Mouse (Mus musculus) liver, embryonic 12.5 days (tissue): Measurements from ENCODE around the gene Saa2. TPM values are rescaled to one million over a fixed set of nuclear protein-coding genes. Genes with fewer than 3 reads are reported as not detected.

Experiments
- ATAC-seq: fragments of 200-750 bp; cut with Nextera tagmentation; 2 replicates; pipeline ENCODE4 v1.8.0; 2017; ENCODE audit warnings: moderate number of reproducible peaks, mild to moderate bottlenecking, moderate library complexity
- H3K27ac ChIP-seq: fragments of 300-500 bp; sonication (generic); 2 replicates; pipeline ENCODE4 v1.5.1; 2016; ENCODE audit warnings: mild to moderate bottlenecking
- H3K27me3 ChIP-seq: fragments of 300-500 bp; sonication (generic); replicated peaks from 2 replicates; pipeline ENCODE4 v1.6.1; 2016; ENCODE audit warnings: mild to moderate bottlenecking, moderate library complexity
- H3K36me3 ChIP-seq: fragments of 300-500 bp; sonication (generic); 2 replicates; pipeline ENCODE4 v1.6.1; 2016; ENCODE audit warnings: mild to moderate bottlenecking, moderate library complexity
- H3K4me1 ChIP-seq: fragments of 300-500 bp; sonication (generic); 2 replicates; pipeline ENCODE4 v1.6.1; 2016
- H3K4me2 ChIP-seq: fragments of 300-500 bp; sonication (generic); 2 replicates; pipeline ENCODE4 v1.6.1; 2016; ENCODE audit warnings: mild to moderate bottlenecking, moderate library complexity
- H3K4me3 ChIP-seq: fragments of 300-500 bp; sonication (generic); 2 replicates; pipeline ENCODE4 v1.5.1; 2016; ENCODE audit warnings: mild to moderate bottlenecking, moderate library complexity
- H3K9ac ChIP-seq: fragments of 300-500 bp; sonication (generic); 2 replicates; pipeline ENCODE4 v1.6.1; 2016; ENCODE audit warnings: mild to moderate bottlenecking, moderate library complexity
- H3K9me3 ChIP-seq: fragments of 300-500 bp; sonication (generic); replicated peaks from 2 replicates; pipeline ENCODE4 v1.6.1; 2016; ENCODE audit warnings: mild to moderate bottlenecking, moderate library complexity
- WGBS: fragments of 180-500 bp; shearing (Covaris S2); methylation state at CpG from one replicate; pipeline ENCODE4 v1.1.7; 2016; ENCODE audit not compliant: insufficient replicate concordance; 5-methylcytosine and 5-hydroxymethylcytosine counted together
- polyA plus RNA-seq: library from polyadenylated mRNA; unstranded; fragments of >200 nt; fragmentation: Nextera tagmentation; extraction: Ambion mirVana; gene quantifications from 2 replicates; pipeline ENCODE4 v1.2.1, GENCODE M21; 2016

The Saa2 gene
- polyA plus RNA-seq, result not detected in 2 replicates

DNA sequence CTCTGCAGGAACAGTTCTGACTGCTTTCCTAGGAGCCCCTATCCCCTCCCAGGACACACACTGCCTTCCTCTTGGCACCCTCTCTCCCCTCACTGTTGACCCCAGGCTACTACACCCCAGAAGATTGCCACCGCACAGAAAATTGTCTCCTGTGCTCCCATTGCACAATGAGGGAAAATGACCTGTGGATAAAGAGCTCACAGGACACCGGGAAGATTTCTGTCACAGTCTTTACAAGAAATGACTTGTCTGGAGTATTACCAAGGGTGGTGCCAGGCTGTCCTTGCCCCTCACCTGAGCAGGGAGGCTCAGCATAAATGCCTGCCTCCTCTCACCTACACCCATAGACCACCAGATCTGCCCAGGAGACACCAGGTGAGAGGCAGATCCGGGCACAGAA, at the start of gene Saa2:
Gene Saa2, plus strand, starts transcription at position 301 of the 400 bp plus-strand sequence.
- no peak within 1 kb of the TSS for H3K4me3 ChIP-seq
- H3K27ac ChIP-seq, result no peak within 1 kb of the TSS
- H3K4me2 ChIP-seq, result no peak within 1 kb of the TSS
- H3K9me3 ChIP-seq, result no peaks in the 10 kb centered on the region
- ATAC-seq, result no peak
- no peak within 1 kb of the TSS for H3K9ac ChIP-seq
- no peaks in the 10 kb centered on the region for H3K4me1 ChIP-seq
- no peaks in the 10 kb centered on the region for H3K36me3 ChIP-seq
- H3K27me3 ChIP-seq, result no peaks in the 10 kb centered on the region
- WGBS, result 58% methylated on average over 3 of the region's 3 CpGs

DNA sequence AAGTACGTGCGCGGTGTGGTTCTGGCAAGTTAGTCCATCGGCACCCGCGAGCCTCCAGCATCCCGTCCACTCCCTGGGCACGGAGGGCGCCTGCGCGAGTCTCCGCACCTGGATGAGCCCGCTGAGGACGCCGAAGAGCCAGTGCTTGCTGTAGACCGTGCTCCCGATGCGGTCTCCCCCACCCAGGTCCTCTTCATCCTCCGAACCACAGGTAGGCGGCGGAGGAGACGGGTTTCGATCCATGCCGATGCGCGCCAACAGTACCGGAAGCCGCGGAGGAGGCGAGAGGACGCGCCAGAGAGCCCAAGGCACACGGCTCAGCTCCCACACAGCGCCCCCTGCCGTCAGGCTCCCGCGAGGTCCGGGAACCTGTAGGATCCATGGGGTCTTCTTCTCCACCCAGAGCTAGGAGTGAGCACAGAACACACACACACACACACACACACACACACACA, 41.2 kb upstream of the Saa2 start, which contains the start of gene Saal1:
Gene Saal1, minus strand, starts transcription at position 291 of the 455 bp plus-strand sequence.
- peaks cover 19% of the 10 kb centered on the region for H3K4me1 ChIP-seq
- WGBS, result under 1% methylated on average over 38 of the region's 38 CpGs
- H3K9me3 ChIP-seq, result no peaks in the 10 kb centered on the region
- peak within 1 kb of the TSS; percentile 90 for H3K4me3 ChIP-seq
- H3K27me3 ChIP-seq, result no peaks in the 10 kb centered on the region
- peak; percentile 91 for ATAC-seq
- peak within 1 kb of the TSS; percentile 69 for H3K4me2 ChIP-seq
- peak within 1 kb of the TSS; percentile 79 for H3K27ac ChIP-seq
- H3K36me3 ChIP-seq, result peaks cover 35% of the 10 kb centered on the region
- H3K9ac ChIP-seq, result peak within 1 kb of the TSS; percentile 83

DNA sequence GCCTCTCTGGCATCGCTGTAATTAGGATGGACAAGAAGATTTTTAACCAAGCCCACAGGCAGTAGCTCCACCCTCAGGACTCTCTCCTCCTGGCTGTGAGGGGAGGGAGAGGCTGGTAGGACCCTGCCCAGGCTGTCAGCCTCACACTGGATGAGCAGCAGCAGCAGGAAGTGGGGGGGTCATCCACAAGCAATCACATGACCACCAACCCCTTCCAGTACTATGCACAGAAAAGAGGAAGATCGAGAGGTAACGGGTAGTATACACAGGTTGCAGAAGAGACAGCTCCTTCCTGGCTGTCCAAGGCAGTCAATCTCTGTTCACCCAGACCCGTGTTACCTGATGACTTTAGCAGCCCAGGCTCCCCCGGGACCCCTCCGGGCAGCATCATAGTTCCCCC, 39.3 kb upstream of the Saa2 start:
- Histone ChIP-seq H3K27ac (no peak overlapping the region), H3K9ac (no peak overlapping the region), H3K4me1 (peaks cover 15% of the 10 kb centered on the region), H3K27me3 (no peaks in the 10 kb centered on the region), H3K36me3 (peaks cover 17% of the 10 kb centered on the region), H3K4me2 (no peak overlapping the region), H3K4me3 (no peak overlapping the region), H3K9me3 (no peaks in the 10 kb centered on the region)
- no peak for ATAC-seq
- WGBS, result 23% methylated on average over 6 of the region's 6 CpGs

DNA sequence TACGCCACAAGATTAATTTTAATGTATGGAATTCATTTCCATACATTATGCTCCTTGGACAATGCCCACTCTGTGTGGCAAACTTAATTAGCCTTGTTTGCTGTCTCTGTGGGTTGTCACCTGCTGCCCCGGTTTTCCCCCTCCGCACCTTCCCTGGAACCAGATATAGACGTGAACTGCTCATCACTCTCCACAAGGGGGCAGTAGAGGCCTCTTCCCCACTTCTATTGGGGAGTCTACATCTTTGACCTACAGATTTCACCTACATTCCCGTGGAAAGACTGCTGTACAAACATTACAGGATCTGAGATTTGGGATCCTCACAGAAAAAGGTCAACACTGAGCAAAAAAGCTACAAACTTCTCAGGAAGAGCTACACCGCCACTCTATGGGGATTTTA, 37.1 kb upstream of the Saa2 start:
- ATAC-seq, result no peak
- H3K4me2 ChIP-seq, result no peak overlapping the region
- H3K27me3 ChIP-seq, result peaks cover 9% of the 10 kb centered on the region; the same call in 1 of the 2 replicates
- 22% methylated on average over 6 of the region's 6 CpGs for WGBS
- H3K4me3 ChIP-seq, result no peak overlapping the region
- H3K36me3 ChIP-seq, result no peaks in the 10 kb centered on the region
- no peak overlapping the region for H3K9ac ChIP-seq
- H3K27ac ChIP-seq, result no peak overlapping the region
- no peaks in the 10 kb centered on the region for H3K9me3 ChIP-seq
- peaks cover 9% of the 10 kb centered on the region for H3K4me1 ChIP-seq

DNA sequence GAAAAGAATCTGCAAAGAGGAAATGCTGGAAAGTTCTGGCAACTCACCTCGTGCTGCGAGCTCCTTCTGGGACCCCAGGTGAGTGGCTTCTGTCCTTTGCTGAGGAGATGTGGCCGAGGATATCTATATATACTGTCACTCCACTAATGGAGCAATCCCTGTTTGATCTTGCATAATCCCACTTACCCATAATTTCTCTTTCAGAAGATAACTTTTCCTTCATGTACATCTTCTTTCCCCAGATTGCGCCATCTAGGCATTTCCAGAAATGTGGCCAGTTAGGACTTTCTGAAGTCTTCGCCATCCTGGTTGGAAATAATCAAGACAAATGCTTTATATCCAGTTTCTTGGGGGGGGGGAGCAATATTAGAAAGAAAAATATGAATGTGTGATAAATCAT, 36.0 kb upstream of the Saa2 start, which contains the start of gene Saa3:
Gene Saa3, minus strand, starts transcription at position 101 of the 400 bp plus-strand sequence.
- WGBS, result 73% methylated on average over 5 of the region's 5 CpGs

DNA sequence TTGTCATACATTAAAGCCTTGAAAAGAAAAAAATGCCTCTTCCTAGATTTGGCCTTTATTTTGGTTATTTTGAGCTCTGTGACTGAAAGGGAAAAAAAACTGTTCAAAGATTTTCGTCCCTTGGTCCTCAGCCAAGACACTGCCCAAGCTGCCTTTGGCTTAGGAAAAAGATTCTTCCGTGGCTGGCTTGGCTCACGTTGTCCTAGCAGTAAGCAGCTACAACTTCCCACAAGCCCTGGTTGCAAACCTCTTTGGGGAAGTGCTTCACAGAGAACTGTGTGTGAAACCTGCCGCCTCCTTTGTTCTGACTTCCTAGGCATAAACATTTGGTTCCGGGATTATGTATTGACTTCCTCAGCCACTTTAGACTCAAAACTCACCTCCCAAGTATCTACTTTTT, 34.7 kb upstream of the Saa2 start:
- 25% methylated on average over 5 of the region's 5 CpGs for WGBS
- H3K4me1 ChIP-seq, result peaks cover 10% of the 10 kb centered on the region; the same call in 1 of the 2 replicates
- H3K9ac ChIP-seq, result no peak overlapping the region
- no peak overlapping the region for H3K4me2 ChIP-seq
- H3K36me3 ChIP-seq, result no peaks in the 10 kb centered on the region
- no peaks in the 10 kb centered on the region for H3K9me3 ChIP-seq
- H3K4me3 ChIP-seq, result no peak overlapping the region
- ATAC-seq, result no peak
- H3K27ac ChIP-seq, result no peak overlapping the region
- peaks cover 17% of the 10 kb centered on the region for H3K27me3 ChIP-seq

More for the DNA sequence above, 36.0 kb upstream of the Saa2 start, which contains the start of gene Saa3:
- Histone ChIP-seq H3K9me3 (no peaks in the 10 kb centered on the region), H3K4me2 (no peak within 1 kb of the TSS), H3K36me3 (no peaks in the 10 kb centered on the region), H3K27me3 (peaks cover 14% of the 10 kb centered on the region), H3K9ac (no peak within 1 kb of the TSS), H3K4me3 (no peak within 1 kb of the TSS), H3K4me1 (peaks cover 12% of the 10 kb centered on the region), H3K27ac (no peak within 1 kb of the TSS)
- no peak for ATAC-seq

DNA sequence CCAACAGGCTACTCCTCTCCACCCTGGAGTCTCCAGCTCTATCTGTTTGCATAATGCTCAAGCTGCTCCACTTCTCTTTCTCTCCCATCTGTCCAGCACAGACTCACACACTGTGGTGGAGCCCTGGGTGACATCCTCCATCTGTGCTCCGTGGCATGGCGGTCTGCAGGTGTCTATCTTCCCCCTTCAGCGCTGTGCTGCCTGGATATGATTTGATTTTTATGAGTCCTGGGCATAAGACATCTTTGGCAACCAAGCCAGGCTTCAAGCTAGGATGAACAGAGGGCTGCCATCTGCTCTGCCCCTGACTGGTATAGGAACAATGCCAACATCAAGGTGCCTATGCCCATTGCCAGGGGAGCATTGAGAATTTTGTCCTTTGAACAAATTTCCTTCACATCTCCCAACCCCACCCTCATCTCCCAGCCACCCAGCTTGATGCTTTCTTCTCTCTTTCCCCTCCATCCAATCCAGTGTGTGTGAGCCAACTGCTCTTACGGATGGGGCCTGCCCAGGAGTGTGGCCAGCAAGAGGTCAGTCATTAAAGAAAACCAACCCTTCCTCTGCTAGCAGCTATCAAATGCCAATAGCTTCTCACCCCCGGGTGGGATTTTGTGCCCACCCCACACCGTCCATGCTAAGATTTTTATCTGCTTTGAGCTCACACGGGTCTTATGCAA, 32.9 kb upstream of the Saa2 start:
- Histone ChIP-seq H3K27ac (no peak overlapping the region), H3K9ac (no peak overlapping the region), H3K4me3 (no peak overlapping the region), H3K27me3 (peaks cover 23% of the 10 kb centered on the region), H3K4me2 (no peak overlapping the region), H3K36me3 (no peaks in the 10 kb centered on the region), H3K9me3 (no peaks in the 10 kb centered on the region), H3K4me1 (peaks cover 10% of the 10 kb centered on the region; the same call in 1 of the 2 replicates)
- WGBS, result 65% methylated on average over 7 of the region's 7 CpGs
- 0 out of 2 replicates have a peak, but pooled peaks have one; percentile 4 for ATAC-seq

DNA sequence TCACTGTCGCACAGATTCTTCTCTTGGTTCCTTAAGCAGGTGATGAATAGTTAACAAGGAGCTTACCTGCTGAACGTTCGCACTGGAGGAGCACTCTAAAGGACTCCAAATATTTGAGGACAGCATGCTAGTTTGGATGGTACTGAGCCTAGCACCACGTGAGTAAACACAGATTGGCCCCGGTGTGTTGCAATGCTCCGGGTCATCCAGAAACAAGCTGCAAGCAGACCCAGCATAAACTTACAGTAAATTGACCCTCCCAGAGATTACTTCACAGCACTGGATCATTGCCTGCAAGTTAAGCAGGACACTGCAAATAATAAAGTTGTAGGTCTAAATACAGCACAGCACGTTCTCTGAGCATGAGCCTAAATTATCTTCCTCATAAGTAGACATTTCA, 32.1 kb upstream of the Saa2 start:
- Histone ChIP-seq H3K36me3 (no peaks in the 10 kb centered on the region), H3K27me3 (peaks cover 23% of the 10 kb centered on the region), H3K9me3 (no peaks in the 10 kb centered on the region), H3K4me1 (peaks cover 10% of the 10 kb centered on the region; the same call in 1 of the 2 replicates), H3K27ac (peak overlapping the region; percentile 42; the same call in 1 of the 2 replicates), H3K9ac (no peak overlapping the region), H3K4me2 (no peak overlapping the region), H3K4me3 (no peak overlapping the region)
- 61% methylated on average over 7 of the region's 7 CpGs for WGBS
- peak; percentile 70 for ATAC-seq

DNA sequence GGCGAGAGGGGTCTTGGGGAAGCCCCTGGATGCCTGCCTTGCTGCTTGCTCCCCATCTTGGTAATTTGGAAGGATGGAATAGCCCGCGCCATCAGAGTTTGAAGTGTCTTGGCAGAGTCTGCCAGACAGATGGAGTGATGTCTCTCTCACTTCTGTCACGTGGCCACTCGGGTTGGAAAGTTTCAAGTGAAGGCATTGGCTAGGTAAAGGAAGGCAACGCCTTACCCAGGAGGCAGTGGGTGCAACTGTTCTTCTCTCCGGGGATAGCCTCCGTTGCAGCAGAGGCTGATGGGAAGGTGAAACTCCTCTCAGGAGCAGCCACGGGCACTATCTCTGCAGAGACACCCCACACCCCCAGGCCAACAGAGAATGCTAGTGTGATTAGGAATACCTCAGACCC, 31.1 kb upstream of the Saa2 start:
- 58% methylated on average over 9 of the region's 9 CpGs for WGBS
- Histone ChIP-seq H3K4me2 (no peak overlapping the region), H3K9me3 (no peaks in the 10 kb centered on the region), H3K4me1 (peaks cover 10% of the 10 kb centered on the region; the same call in 1 of the 2 replicates), H3K4me3 (no peak overlapping the region), H3K27me3 (peaks cover 23% of the 10 kb centered on the region), H3K36me3 (no peaks in the 10 kb centered on the region), H3K27ac (peak overlapping the region; percentile 42; the same call in 1 of the 2 replicates), H3K9ac (no peak overlapping the region)
- no peak for ATAC-seq

DNA sequence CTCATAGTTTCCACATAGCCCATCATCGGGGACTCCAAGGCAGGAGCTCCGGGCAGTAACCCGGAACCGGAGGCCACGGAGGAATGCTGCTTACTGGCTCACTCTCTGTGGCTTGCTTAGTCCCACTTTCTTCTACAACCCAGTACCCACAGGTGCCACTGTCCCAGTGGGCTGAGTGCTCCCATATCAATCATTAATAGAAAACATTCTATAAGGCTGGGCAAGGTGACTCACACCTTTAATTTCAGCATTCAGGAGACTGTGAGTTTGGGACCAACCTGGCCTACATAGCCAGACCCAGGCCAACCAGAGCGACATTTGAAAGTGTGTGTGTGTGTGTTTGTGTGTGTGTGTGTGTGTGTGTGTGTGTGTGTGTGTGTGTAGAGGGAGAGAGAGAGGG, 28.2 kb upstream of the Saa2 start:
- Histone ChIP-seq H3K36me3 (no peaks in the 10 kb centered on the region), H3K27me3 (peaks cover 22% of the 10 kb centered on the region), H3K4me2 (no peak overlapping the region), H3K27ac (no peak overlapping the region), H3K9ac (no peak overlapping the region), H3K4me1 (peaks cover 10% of the 10 kb centered on the region; the same call in 1 of the 2 replicates), H3K4me3 (no peak overlapping the region), H3K9me3 (no peaks in the 10 kb centered on the region)
- 87% methylated on average over 6 of the region's 6 CpGs for WGBS
- ATAC-seq, result no peak

DNA sequence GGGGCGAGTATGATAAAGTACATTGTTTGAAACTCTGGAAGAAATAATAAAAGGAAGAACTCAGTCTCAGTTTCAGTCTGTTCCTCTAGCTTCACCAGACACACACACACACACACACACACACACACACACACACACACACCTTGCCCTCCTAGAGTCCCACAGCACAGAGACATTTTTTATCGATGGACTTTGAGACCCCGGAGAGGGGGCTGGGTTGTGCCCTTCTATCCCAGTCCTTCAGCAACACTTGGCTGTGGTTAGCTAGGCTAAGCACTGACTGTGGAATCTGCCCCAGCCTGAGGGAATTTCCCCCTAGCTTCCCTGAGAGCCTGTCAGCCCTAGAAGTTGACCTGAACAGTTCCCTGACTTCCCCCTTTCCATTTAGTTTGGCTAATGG, 27.7 kb upstream of the Saa2 start:
- no peaks in the 10 kb centered on the region for H3K36me3 ChIP-seq

DNA sequence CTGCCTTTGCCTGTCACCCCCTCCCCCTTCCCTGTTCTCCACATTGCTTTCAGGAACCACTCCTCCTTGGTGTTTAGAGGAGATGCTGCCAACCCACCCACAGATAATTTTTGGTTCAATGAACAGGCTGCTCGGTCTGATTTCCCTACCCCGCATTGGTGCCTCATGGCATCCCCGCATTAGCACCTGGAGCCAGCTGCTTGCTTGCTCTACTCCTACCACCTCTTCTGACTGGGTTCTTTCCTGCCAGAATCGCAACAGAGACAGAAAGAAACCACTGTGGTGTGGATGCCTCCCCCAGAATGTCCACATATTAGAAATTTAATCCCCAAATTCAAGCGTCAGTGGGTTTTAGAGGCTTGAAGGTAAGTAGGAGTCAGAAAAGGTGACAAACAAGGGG, 27.2 kb upstream of the Saa2 start:
- H3K9me3 ChIP-seq, result no peaks in the 10 kb centered on the region
- no peaks in the 10 kb centered on the region for H3K36me3 ChIP-seq
- H3K4me1 ChIP-seq, result peaks cover 10% of the 10 kb centered on the region; the same call in 1 of the 2 replicates
- peaks cover 20% of the 10 kb centered on the region for H3K27me3 ChIP-seq
- no peak overlapping the region for H3K9ac ChIP-seq
- no peak overlapping the region for H3K4me3 ChIP-seq
- ATAC-seq, result no peak; the same call in 1 of the 2 replicates
- no peak overlapping the region for H3K4me2 ChIP-seq
- WGBS, result 58% methylated on average over 5 of the region's 5 CpGs
- H3K27ac ChIP-seq, result no peak overlapping the region

More for the DNA sequence above, 27.7 kb upstream of the Saa2 start:
- WGBS, result 67% methylated on average over 3 of the region's 3 CpGs
- Histone ChIP-seq H3K9ac (no peak overlapping the region), H3K4me2 (no peak overlapping the region), H3K27me3 (peaks cover 20% of the 10 kb centered on the region), H3K4me1 (peaks cover 10% of the 10 kb centered on the region; the same call in 1 of the 2 replicates), H3K4me3 (no peak overlapping the region), H3K27ac (0 out of 2 replicates have a peak overlapping the region, but pooled peaks have one; percentile 2), H3K9me3 (no peaks in the 10 kb centered on the region)
- peak; percentile 57; the same call in 1 of the 2 replicates for ATAC-seq
